Mouse (Mus musculus) E14TG2a.4 (cell line): Measurements from ENCODE around the gene Sys1.

Experiments
- H3K27me3 ChIP-seq: 2 replicates; pipeline ENCODE4 v1.6.1; 2014; ENCODE audit warnings: low read length, control low read depth; ENCODE audit not compliant: insufficient read depth
- H3K36me3 ChIP-seq: 2 replicates; pipeline ENCODE4 v1.6.1; 2014; ENCODE audit warnings: low read length, control low read depth; ENCODE audit not compliant: insufficient read depth
- H3K4me1 ChIP-seq: replicated peaks from 2 replicates; pipeline ENCODE4 v1.6.1; 2014; ENCODE audit warnings: low read depth, low read length, control low read depth
- H3K4me3 ChIP-seq: replicated peaks from 2 replicates; pipeline ENCODE4 v1.5.1; 2014; ENCODE audit warnings: mild to moderate bottlenecking, low read length
- H3K9me3 ChIP-seq: 2 replicates; pipeline ENCODE4 v1.6.1; 2014; ENCODE audit warnings: low read length, control low read depth
- CTCF ChIP-seq: conservative IDR thresholded peaks from 2 replicates; pipeline ENCODE4 v1.5.1; 2014; ENCODE audit warnings: low read length
- NANOG ChIP-seq: IDR thresholded peaks from 2 replicates; pipeline ENCODE4 v1.6.1; 2014; ENCODE audit warnings: borderline replicate concordance, low read length, mixed read lengths
- POU5F1 ChIP-seq: IDR thresholded peaks from 2 replicates; pipeline ENCODE4 v1.6.1; 2014; ENCODE audit warnings: low read length, borderline replicate concordance

The Sys1 gene

DNA sequence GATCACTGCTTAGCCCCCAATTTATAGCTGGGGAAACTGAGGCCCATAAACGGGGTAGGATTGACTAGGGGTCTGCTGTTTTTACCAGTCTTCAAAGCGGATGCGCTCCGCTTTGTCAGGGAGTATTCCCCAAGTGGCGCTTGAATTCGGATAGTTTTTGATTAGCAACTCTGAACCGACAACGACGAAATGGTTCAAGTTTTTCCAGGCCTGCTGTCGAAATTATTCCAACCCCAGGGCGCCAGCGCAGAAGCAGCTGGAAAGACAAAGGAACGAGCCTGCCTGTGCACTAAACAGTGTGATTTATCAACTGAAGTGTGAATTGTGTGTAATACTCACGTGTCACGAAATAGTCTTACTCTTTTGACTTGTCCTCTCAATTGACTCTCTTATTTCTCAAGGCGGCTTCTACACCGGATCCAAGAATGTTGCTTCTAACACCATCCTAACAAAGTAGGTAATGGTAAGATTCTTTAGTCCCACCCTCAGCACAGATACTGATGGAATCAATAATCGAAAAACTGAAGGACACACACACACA lies 13.2 kb upstream of the Sys1 start, which contains the start of gene Sdc4:
Gene Sdc4 (minus strand): TSS at position 428 of the 541 bp plus-strand sequence.
- Histone ChIP-seq H3K4me3 (peak within 1 kb of the TSS; percentile 92), H3K9me3 (no peaks in the 10 kb centered on the region)
- no peak for TF ChIP-seq NANOG
- TF ChIP-seq CTCF, result no peak
- TF ChIP-seq POU5F1, result no peak

DNA sequence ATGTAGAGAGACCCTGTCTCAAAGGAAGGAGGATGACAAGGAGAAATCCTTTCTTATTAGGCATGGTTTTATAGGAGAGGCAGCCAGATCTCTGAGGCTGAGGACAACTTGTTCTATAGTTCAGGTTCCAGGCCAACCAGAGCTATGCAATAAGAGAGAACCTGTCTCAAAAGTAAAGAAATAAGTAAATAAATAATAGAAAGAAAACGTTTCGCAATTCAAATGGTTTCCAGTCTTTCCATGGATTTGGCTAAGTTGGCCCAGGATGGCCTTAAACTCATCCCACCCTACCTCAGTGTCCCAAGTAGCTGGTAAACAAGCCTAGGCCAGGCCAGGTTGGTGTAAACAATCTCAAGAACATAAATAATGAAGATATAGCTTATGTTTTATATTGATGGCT lies 12.1 kb upstream of the Sys1 start:
- Histone ChIP-seq H3K36me3 (0 out of 2 replicates have a peak, but pooled peaks cover 5% of the 10 kb centered on the region), H3K4me3 (no peak overlapping the region), H3K4me1 (peaks cover 57% of the 10 kb centered on the region), H3K27me3 (peaks cover 50% of the 10 kb centered on the region), H3K9me3 (no peaks in the 10 kb centered on the region)
- TF ChIP-seq CTCF, result no peak
- TF ChIP-seq NANOG, result no peak
- TF ChIP-seq POU5F1, result no peak

More for the DNA sequence above, 13.2 kb upstream of the Sys1 start, which contains the start of gene Sdc4:
- Histone ChIP-seq H3K4me1 (peaks cover 67% of the 10 kb centered on the region), H3K27me3 (peaks cover 49% of the 10 kb centered on the region), H3K36me3 (peaks cover 5% of the 10 kb centered on the region; the same call in 1 of the 2 replicates)

DNA sequence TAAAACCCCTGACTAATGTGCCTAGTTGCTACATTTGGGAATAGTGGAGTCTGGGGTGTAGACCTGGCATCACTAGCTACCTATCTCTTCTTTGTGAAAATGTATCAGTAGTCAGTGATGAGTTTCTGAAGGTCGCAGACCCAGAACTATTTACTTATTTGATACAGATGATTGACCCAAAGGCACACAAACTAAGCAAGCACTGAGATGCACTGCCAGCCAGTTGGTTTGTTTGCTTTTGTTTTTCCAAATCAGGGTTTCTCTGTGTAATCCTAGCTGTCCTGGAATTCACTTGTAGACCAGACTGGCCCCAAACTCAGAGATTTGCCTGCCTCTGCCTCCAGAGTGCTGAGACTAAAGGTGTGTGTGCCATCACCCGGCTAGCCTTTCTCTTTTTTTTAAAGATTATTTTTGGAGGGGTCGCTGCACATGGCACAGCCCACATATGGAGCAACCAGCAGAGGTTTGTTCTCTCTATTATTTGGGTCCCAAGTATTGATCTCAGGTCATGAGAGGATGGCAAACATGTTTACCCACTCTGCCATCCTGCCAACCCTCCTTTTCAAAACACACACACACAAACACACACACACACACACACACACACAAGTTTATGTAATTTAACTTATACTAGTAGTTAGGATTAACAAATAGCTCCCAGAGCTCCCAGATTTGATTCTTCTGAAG lies 11.2 kb upstream of the Sys1 start:
- peaks cover 42% of the 10 kb centered on the region for H3K27me3 ChIP-seq
- TF ChIP-seq NANOG (no peak), CTCF (no peak), POU5F1 (no peak)

DNA sequence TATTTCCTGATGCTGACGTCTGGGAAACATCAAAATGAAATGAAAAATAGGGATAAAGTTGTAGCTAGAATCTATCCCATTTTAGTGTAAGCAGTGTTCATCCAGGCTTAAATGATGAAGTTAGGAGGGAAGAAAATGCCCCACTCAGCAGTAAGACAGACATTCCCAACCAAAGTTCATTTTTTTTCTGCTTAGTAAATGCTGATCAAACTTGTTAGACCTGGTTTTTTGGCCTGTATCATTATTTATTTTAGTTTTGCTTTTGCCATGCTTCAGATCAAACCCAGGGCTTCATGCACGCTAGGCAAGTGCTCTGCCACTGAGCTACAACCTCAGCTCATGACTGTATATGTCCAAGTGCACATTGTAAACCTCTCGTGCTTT lies 10.7 kb upstream of the Sys1 start:
- H3K27me3 ChIP-seq, result peaks cover 38% of the 10 kb centered on the region
- peaks cover 49% of the 10 kb centered on the region for H3K4me1 ChIP-seq
- TF ChIP-seq POU5F1, result no peak
- no peak for TF ChIP-seq CTCF
- no peak for TF ChIP-seq NANOG
- no peak overlapping the region for H3K4me3 ChIP-seq
- H3K9me3 ChIP-seq, result 0 out of 2 replicates have a peak, but pooled peaks cover 3% of the 10 kb centered on the region
- 0 out of 2 replicates have a peak, but pooled peaks cover 3% of the 10 kb centered on the region for H3K36me3 ChIP-seq

More for the DNA sequence above, 11.2 kb upstream of the Sys1 start:
- H3K4me3 ChIP-seq, result no peak overlapping the region
- H3K36me3 ChIP-seq, result 0 out of 2 replicates have a peak, but pooled peaks cover 5% of the 10 kb centered on the region
- peaks cover 49% of the 10 kb centered on the region for H3K4me1 ChIP-seq
- H3K9me3 ChIP-seq, result 0 out of 2 replicates have a peak, but pooled peaks cover 3% of the 10 kb centered on the region

DNA sequence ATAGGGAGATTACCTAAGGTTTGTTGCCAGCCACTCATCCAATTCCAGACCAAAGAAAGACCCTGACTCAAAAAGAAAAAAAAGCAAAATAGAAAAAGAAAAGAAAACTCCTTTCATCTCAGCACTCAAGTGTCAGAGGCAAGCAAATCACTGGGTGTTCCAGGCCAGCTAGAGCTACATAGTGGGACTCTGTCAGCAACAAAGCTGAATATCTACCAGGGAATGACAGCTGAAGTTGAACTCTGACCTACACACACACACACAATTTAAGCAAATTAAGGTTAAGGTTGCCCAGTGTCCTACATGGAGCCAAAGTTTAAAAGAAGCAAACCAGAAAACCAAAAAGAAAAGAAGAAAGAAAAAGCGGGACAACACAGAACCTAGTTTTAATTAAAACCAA lies 8.6 kb upstream of the Sys1 start:
- 0 out of 2 replicates have a peak, but pooled peaks cover 3% of the 10 kb centered on the region for H3K9me3 ChIP-seq
- H3K36me3 ChIP-seq, result no peaks in the 10 kb centered on the region
- H3K4me1 ChIP-seq, result peaks cover 52% of the 10 kb centered on the region
- H3K27me3 ChIP-seq, result peaks cover 22% of the 10 kb centered on the region
- no peak for TF ChIP-seq POU5F1
- TF ChIP-seq CTCF, result no peak
- no peak for TF ChIP-seq NANOG
- no peak overlapping the region for H3K4me3 ChIP-seq

DNA sequence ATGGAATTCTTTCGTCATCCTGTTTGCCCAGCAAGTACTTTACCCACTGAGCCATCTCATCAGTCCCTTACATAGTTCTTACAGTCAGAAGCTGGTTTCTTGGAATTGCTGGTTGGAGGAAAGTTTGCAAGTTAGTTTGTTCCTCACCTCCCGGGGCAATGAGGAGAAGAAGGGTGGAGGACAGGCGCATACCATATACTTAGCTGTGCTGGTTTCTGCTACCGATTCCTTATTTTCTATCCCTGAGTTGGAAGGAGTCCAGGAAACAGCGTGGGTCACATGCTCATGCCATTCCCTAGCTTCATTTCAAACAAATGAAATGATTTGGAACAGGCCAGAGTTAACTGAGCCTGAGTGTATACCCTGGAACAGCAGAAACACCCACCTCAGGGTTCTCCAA lies 7.8 kb upstream of the Sys1 start:
- Histone ChIP-seq H3K4me1 (peaks cover 52% of the 10 kb centered on the region), H3K27me3 (peaks cover 19% of the 10 kb centered on the region; the same call in 1 of the 2 replicates), H3K36me3 (no peaks in the 10 kb centered on the region), H3K4me3 (no peak overlapping the region), H3K9me3 (0 out of 2 replicates have a peak, but pooled peaks cover 3% of the 10 kb centered on the region)
- TF ChIP-seq CTCF (no peak), POU5F1 (no peak), NANOG (no peak)

DNA sequence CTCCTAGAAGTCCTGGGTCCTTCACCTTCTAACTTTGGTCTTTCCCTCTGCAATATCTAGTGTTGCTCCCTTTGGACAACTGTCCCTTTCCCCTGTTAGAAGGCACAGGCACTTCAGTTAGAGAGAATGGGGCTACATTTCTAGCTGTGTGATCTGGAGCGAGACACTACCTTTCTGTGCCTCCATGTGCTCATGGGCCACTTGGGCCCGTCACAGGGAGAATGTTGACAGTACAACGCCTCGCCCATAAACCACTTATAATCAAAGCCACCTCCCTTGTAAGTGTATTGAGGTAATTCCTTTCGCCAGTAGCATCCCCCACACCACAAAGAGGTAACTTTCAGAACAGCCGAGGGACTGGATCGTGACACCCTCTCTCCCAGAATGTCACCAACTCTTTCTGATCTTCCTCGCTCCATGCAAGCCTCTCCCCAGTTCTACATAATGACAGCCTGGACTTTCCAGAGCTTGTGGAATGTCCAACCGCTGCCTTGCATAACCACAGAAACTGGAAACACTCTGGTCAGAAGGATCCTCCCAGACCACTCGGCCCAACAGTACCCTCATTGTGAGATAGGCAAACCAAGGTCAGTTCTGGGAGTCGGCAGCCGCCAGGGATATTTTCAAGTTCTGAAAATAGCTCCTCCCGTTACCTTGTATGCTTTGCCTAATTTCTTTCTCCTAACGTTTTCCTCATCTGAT lies 7.3 kb upstream of the Sys1 start:
- TF ChIP-seq CTCF (no peak), NANOG (no peak), POU5F1 (no peak)
- H3K9me3 ChIP-seq, result 0 out of 2 replicates have a peak, but pooled peaks cover 3% of the 10 kb centered on the region
- H3K36me3 ChIP-seq, result no peaks in the 10 kb centered on the region
- H3K27me3 ChIP-seq, result peaks cover 14% of the 10 kb centered on the region; the same call in 1 of the 2 replicates
- peaks cover 52% of the 10 kb centered on the region for H3K4me1 ChIP-seq
- H3K4me3 ChIP-seq, result no peak overlapping the region
